Mouse (Mus musculus) layer of hippocampus, postnatal 36 days (tissue): ENCODE measurements at regions not wholly inside any gene's neighbourhood (a gene's known extent, or its start where the extent isn't known, plus 50 kb on each side); places are given as distances from the start of the nearest gene placed in this dataset.

Source experiments
- DNase-seq, 2 experiments: peaks; one replicate each; pipeline ENCODE4 v3.0.0; 2022

GRCm38 (mm10) chr13:47764802-47765597 lies 496.0 kb upstream of the Id4 start:
- DNase-seq: no peak

- no peak for DNase-seq
Measured at GRCm38 (mm10) chr13:47768963-47769527, 492.0 kb upstream of the Id4 start.

- no peak for DNase-seq
Measured at GRCm38 (mm10) chr13:47777206-47778099, 483.6 kb upstream of the Id4 start.

GRCm38 (mm10) chr13:47778218-47779009 lies 482.6 kb upstream of the Id4 start:
- DNase-seq: no peak

- DNase-seq: no peak
Measured at GRCm38 (mm10) chr13:47784406-47784805, 476.6 kb upstream of the Id4 start.

GRCm38 (mm10) chr13:47797859-47798258 lies 463.2 kb upstream of the Id4 start:
- no peak for DNase-seq

- no peak for DNase-seq
Measured at GRCm38 (mm10) chr13:47811711-47812415, 449.2 kb upstream of the Id4 start.

GRCm38 (mm10) chr13:47818924-47819564 lies 442.0 kb upstream of the Id4 start:
- no peak for DNase-seq

GRCm38 (mm10) chr13:47836491-47836890 lies 424.5 kb upstream of the Id4 start:
- DNase-seq: peak; percentile 16 to 35

GRCm38 (mm10) chr13:47842418-47842817 lies 418.6 kb upstream of the Id4 start:
- DNase-seq: no peak

- DNase-seq: no peak
Measured at GRCm38 (mm10) chr13:47843011-47843410, 418.0 kb upstream of the Id4 start.

GRCm38 (mm10) chr13:47843541-47844267 lies 417.3 kb upstream of the Id4 start:
- DNase-seq: no peak

- no peak for DNase-seq
Measured at GRCm38 (mm10) chr13:47846713-47847112, 414.3 kb upstream of the Id4 start.

- DNase-seq: peak; percentile 66 to 67
Measured at GRCm38 (mm10) chr13:47848371-47849188, 412.4 kb upstream of the Id4 start.

- no peak for DNase-seq
Measured at GRCm38 (mm10) chr13:47855422-47856108, 405.5 kb upstream of the Id4 start.

GRCm38 (mm10) chr13:47858946-47859345 lies 402.1 kb upstream of the Id4 start:
- DNase-seq: no peak

GRCm38 (mm10) chr13:47860316-47860715 lies 400.7 kb upstream of the Id4 start:
- DNase-seq: no peak

- DNase-seq: no peak
Measured at GRCm38 (mm10) chr13:47862896-47863295, 398.1 kb upstream of the Id4 start.

- no peak for DNase-seq
Measured at GRCm38 (mm10) chr13:47868656-47869055, 392.4 kb upstream of the Id4 start.
